Mouse (Mus musculus) thymus, adult 2 months (tissue): Measurements from ENCODE around the gene Stpg2. TPM values are rescaled to one million over a fixed set of nuclear protein-coding genes. Genes with fewer than 3 reads are reported as not detected.

ENCODE experiments used
- DNase-seq: peaks from one replicate; pipeline ENCODE4 v3.0.0; 2021
- H3K27ac ChIP-seq: fragments of 200-500 bp; 2 replicates; pipeline ENCODE4 v1.5.1; 2012; ENCODE audit warnings: low read length, control low read depth; ENCODE audit not compliant: control insufficient read depth, insufficient read depth
- H3K27me3 ChIP-seq: fragments of 200-500 bp; 2 replicates; pipeline ENCODE4 v1.6.1; 2012; ENCODE audit warnings: mild to moderate bottlenecking, low read length, moderate library complexity, mixed read lengths; ENCODE audit not compliant: control insufficient read depth, insufficient read depth
- H3K36me3 ChIP-seq: fragments of 200-500 bp; 2 replicates; pipeline ENCODE4 v1.6.1; 2012; ENCODE audit warnings: mild to moderate bottlenecking, low read length, moderate library complexity; ENCODE audit not compliant: control insufficient read depth, insufficient read depth
- H3K4me1 ChIP-seq: fragments of 200-500 bp; replicated peaks from 2 replicates; pipeline ENCODE4 v1.6.1; 2012; ENCODE audit warnings: low read length; ENCODE audit not compliant: control insufficient read depth, insufficient read depth
- H3K4me3 ChIP-seq: fragments of 200-500 bp; 2 replicates; pipeline ENCODE4 v1.5.1; 2012; ENCODE audit warnings: mild to moderate bottlenecking, low read length, control low read depth, moderate library complexity; ENCODE audit not compliant: control insufficient read depth, insufficient read depth
- CTCF ChIP-seq: fragments of 200-500 bp; IDR thresholded peaks from 2 replicates; pipeline ENCODE4 v1.5.1; 2012; ENCODE audit warnings: mild to moderate bottlenecking, control low read depth, low read length, moderate library complexity, borderline replicate concordance; ENCODE audit not compliant: control insufficient read depth, poor library complexity, insufficient read depth; ENCODE audit errors: extremely low read depth
- POLR2A ChIP-seq: fragments of 200-500 bp; IDR thresholded peaks from 2 replicates; pipeline ENCODE4 v1.6.1; 2012; ENCODE audit warnings: mild to moderate bottlenecking, low read length, control low read depth, moderate library complexity; ENCODE audit not compliant: control insufficient read depth, poor library complexity, insufficient read depth; ENCODE audit errors: extremely low read depth
- WGBS: fragments of 180-500 bp; shearing (Covaris S2); methylation state at CpG from one replicate; pipeline ENCODE4 v1.1.7; 2018; 5-methylcytosine and 5-hydroxymethylcytosine counted together
- polyA plus RNA-seq: library from polyadenylated mRNA; depleted of rRNA; stranded (reverse); fragments of >200 nt; gene quantifications from 2 replicates; pipeline ENCODE4 v1.2.3, GENCODE M21; 2012; rRNA removed

Stpg2 gene
- polyA plus RNA-seq = not detected in 2 replicates

GRCm38 (mm10) chr3:139205444-139205998 is at the start of gene Stpg2:
Gene Stpg2, plus strand, starts transcription at chr3:139205694.
- H3K27ac ChIP-seq = peak within 1 kb of the TSS; percentile 61
- H3K36me3 ChIP-seq = no peaks in the 10 kb centered on the region
- TF ChIP-seq CTCF (peak; percentile 12; the same call in 1 of the 2 replicates), POLR2A (peak; percentile 49; the same call in 1 of the 2 replicates)
- H3K27me3 ChIP-seq = no peaks in the 10 kb centered on the region
- H3K4me3 ChIP-seq = peak within 1 kb of the TSS; percentile 65
- 2% methylated on average over 44 of the region's 49 CpGs for WGBS
- H3K4me1 ChIP-seq = peaks cover 5% of the 10 kb centered on the region; the same call in 1 of the 2 replicates
- peak; percentile 95 for DNase-seq

DNA sequence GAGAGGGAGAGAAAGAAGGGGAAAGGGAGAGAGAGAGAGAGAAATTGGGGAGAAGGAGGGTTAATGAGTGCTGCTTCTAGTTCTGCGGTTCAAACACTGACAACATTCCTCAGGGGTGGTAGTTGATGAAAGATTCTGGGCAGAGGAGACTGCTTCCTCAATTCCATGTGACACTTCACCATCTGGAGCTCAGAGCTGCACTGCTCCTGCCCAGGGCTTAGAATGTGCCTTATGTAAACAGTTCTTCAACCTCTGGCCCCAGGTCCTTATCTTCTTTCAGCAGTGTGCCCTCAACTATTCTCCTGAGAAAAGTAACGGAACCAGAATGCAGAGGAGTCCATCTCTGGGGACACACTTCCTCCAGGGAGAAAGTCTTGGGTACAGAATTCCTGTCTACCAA is 43.3 kb upstream of the Stpg2 start:
- Histone ChIP-seq H3K27ac (no peak overlapping the region), H3K36me3 (no peaks in the 10 kb centered on the region), H3K4me3 (no peak overlapping the region), H3K27me3 (no peaks in the 10 kb centered on the region), H3K4me1 (no peaks in the 10 kb centered on the region)
- no peak for TF ChIP-seq CTCF
- TF ChIP-seq POLR2A = no peak
- DNase-seq = no peak
- 84% methylated on average over 2 of the region's 2 CpGs for WGBS

- H3K4me1 ChIP-seq = no peaks in the 10 kb centered on the region
- 81% methylated on average over 4 of the region's 4 CpGs for WGBS
- no peak overlapping the region for H3K27ac ChIP-seq
- no peaks in the 10 kb centered on the region for H3K36me3 ChIP-seq
- TF ChIP-seq CTCF (no peak), POLR2A (no peak)
- no peak for DNase-seq
- no peak overlapping the region for H3K4me3 ChIP-seq
- H3K27me3 ChIP-seq = no peaks in the 10 kb centered on the region
These were observed 42.8 kb upstream of the Stpg2 start for GRCm38 (mm10) chr3:139162658-139163057.

DNA sequence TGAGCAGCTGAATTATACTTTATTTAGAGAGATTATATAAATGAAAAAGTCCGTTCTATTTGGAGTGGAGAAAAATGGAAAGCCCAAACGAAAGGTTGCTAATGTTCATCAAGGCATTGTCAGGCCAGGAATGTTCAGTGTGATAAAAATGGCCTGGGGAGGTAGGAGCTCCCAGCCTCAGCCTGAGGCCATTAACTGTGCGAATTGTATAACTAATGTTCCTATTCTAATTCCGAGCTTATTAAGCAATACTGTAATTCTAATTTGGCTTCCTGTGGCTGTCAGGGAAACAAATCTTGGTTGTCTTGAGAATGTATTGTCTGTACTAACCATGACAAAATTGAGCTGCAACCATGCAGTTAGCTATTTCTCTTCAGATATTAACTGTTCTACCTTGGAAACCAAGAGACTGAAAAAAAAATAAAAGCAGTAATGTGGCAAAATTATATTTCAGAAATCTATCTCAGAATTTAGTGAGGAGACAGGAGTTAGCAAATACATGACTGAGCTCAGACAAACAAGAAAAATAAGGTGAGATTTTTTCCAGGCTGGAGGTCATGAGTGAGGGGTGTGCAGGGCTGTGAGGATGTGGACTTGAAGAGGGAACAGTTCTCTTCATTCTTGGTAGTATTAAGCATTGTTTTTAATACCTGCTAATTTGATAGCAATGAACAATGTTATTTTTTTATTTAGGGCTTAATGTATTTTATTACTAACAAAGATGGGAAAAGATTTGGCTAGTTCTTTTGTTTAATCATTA is 36.8 kb upstream of the Stpg2 start:
- 94% methylated on average over 4 of the region's 4 CpGs for WGBS
- Histone ChIP-seq H3K4me3 (no peak overlapping the region), H3K27ac (no peak overlapping the region), H3K4me1 (no peaks in the 10 kb centered on the region), H3K36me3 (no peaks in the 10 kb centered on the region), H3K27me3 (no peaks in the 10 kb centered on the region)
- no peak for DNase-seq
- TF ChIP-seq POLR2A = no peak
- no peak for TF ChIP-seq CTCF

DNA sequence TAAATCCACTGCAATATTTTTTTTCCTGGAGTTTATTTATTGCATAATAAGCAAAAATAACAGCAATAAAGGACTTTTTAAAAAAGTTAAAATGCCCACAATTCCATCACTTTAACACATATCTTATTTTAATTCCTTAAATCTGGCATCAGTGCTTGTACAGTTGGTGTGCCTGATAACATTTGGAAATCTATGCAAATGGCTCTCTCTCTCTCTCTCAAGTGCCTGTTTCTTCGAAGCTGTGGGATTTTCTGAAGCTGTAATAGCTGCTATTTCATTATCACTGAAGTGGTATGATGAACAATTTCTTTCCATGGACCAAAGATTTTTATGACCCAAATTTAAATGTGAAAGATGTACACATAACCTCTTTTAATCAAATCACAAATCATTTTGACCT is 35.8 kb upstream of the Stpg2 start:
- WGBS = 78% methylated on average over 1 of the region's 1 CpGs
- H3K4me1 ChIP-seq = no peaks in the 10 kb centered on the region
- TF ChIP-seq POLR2A = no peak
- no peak for TF ChIP-seq CTCF

DNA sequence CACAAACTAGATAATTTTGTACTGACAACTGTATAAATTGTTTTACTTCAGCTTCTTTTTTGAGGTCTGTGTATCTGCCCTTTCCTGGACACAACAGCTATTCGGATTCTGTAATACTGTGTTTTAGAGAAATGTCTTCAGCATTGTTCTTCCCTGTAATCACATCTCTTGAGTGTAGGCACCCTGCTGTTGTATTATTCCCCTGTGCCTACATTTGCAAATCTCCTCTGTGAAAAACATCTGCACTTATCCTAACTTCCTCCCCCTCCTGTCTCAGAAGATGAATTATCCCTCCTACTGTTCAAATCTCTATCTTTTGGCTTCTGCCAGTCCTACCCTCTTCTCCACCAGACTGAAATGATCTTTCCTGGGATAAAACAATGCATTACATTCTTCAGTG is 28.6 kb upstream of the Stpg2 start:
- Histone ChIP-seq H3K36me3 (no peaks in the 10 kb centered on the region), H3K27me3 (no peaks in the 10 kb centered on the region), H3K27ac (no peak overlapping the region), H3K4me1 (no peaks in the 10 kb centered on the region), H3K4me3 (no peak overlapping the region)
- no peak for DNase-seq
- 98% methylated on average over 1 of the region's 1 CpGs for WGBS
- TF ChIP-seq POLR2A (no peak), CTCF (no peak)

More for the DNA sequence above, 35.8 kb upstream of the Stpg2 start:
- H3K27me3 ChIP-seq = no peaks in the 10 kb centered on the region
- H3K27ac ChIP-seq = no peak overlapping the region
- H3K36me3 ChIP-seq = no peaks in the 10 kb centered on the region
- no peak for DNase-seq
- no peak overlapping the region for H3K4me3 ChIP-seq

- no peak overlapping the region for H3K4me3 ChIP-seq
- no peak for DNase-seq
- 96% methylated on average over 1 of the region's 1 CpGs for WGBS
- H3K4me1 ChIP-seq = no peaks in the 10 kb centered on the region
- H3K36me3 ChIP-seq = no peaks in the 10 kb centered on the region
- TF ChIP-seq CTCF (no peak), POLR2A (no peak)
- no peaks in the 10 kb centered on the region for H3K27me3 ChIP-seq
- H3K27ac ChIP-seq = no peak overlapping the region
These were observed 14.0 kb upstream of the Stpg2 start for GRCm38 (mm10) chr3:139191541-139191940.
